Mouse (Mus musculus): ENCODE measurements around the gene Ppfibp2. TPM values are rescaled to one million over a fixed set of nuclear protein-coding genes. Genes with fewer than 3 reads are reported as not detected.
A peak's percentile ranks its signal among the peaks of the same experiment; 100 is the strongest.

Ppfibp2 gene
- polyA plus RNA-seq, 1 experiment from 2014 or later = 7.7 TPM

DNA sequence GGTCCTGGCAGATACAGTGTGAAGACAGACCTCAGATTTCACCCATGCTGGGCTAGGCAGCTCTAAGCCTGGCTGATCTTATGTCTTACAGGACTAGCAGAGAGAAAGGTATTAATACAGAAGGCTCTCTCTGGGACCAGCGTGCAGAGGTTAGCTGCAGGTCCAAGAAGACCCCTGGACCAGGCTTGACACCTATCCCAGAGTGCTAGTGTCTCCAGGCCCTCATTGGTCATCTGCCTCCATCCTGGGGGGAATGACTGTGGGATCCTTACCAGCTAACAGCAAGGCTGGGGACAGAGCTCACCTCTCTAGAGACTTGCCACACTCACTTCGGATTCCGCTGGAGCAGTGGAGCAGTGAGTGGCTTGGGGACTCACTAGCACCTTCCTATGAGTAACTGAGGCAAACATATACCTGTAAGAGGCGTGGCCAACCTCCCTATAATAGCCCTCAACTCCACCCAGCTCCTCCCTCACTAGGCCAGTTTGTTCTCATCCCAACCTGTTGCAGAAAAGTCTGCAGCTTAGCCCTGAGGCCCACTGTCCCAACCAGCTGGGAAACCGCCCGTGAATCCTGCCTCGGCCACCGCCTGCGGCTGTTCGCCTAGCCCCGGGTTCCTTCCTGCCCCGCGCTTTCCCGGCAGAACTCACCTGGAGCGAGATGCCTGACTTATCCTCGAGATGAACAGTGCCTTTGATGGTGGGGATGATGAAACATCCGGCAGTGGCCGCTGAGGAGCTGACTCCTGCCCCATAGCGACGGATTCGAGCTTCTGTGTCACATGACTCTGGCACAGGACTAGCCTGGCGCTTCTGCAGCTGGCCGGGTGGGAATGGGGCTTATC lies 162.5 kb downstream of the Ppfibp2 start, which contains the start of gene Cyb5r2:
Gene Cyb5r2 (minus strand): TSS at position 725 of the 844 bp plus-strand sequence.
- 11% methylated on average over 23 of the region's 23 CpGs for WGBS (ENCODE audit: insufficient replicate concordance)
- no peaks in the 10 kb centered on the region for H3K9me3 ChIP-seq (ENCODE audit: low read length)
- peak; percentile 65 for ATAC-seq
- H3K4me2 ChIP-seq (ENCODE audit: low read depth, low read length) = no peak within 1 kb of the TSS
- H3K4me3 ChIP-seq (ENCODE audit: low read depth, low read length) = no peak within 1 kb of the TSS
- H3K27ac ChIP-seq (ENCODE audit: low read depth) = no peak within 1 kb of the TSS
- no peaks in the 10 kb centered on the region for H3K36me3 ChIP-seq (replicated peaks; ENCODE audit: insufficient read depth, low read length)
- no peak for TF ChIP-seq CTCF (IDR thresholded peaks at IDR 0.05; ENCODE audit: low read depth)
- no peak for TF ChIP-seq EP300 (IDR thresholded peaks at IDR 0.05; ENCODE audit: low read depth)
- no peak for DNase-seq
- H3K27me3 ChIP-seq (ENCODE audit: insufficient read depth, low read length) = no peaks in the 10 kb centered on the region
- H3K4me1 ChIP-seq (ENCODE audit: insufficient read depth) = no peaks in the 10 kb centered on the region
- no peak within 1 kb of the TSS for H3K9ac ChIP-seq (replicated peaks)

DNA sequence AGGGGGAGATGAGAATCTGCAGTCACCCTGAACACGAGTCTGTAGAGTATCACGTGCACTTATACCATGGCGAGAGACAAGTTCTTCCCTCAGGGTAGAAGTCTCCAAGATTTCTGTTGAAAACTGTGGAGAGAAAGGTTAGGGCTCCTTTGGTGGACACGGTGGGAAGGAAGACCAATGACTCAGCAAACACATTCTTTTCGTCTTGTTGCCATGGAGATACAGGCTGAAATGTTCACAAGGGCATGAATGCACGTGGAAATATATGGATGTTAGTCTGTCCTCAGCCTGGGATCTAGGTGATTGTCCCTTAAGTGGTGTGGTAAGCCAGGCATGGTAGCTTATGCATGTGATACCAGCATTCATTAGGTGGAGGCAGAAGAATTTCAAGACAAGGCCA lies 175.8 kb downstream of the Ppfibp2 start:
- H3K4me2 ChIP-seq (ENCODE audit: low read depth, low read length) = no peak overlapping the region
- no peak for DNase-seq
- H3K9ac ChIP-seq (replicated peaks) = no peak overlapping the region
- no peaks in the 10 kb centered on the region for H3K36me3 ChIP-seq (replicated peaks; ENCODE audit: insufficient read depth, low read length)
- no peaks in the 10 kb centered on the region for H3K4me1 ChIP-seq (ENCODE audit: insufficient read depth)
- H3K4me3 ChIP-seq (ENCODE audit: low read depth, low read length) = no peak overlapping the region
- ATAC-seq = no peak
- TF ChIP-seq CTCF (IDR thresholded peaks at IDR 0.05; ENCODE audit: low read depth) (no peak), EP300 (IDR thresholded peaks at IDR 0.05; ENCODE audit: low read depth) (no peak)
- 55% methylated on average over 6 of the region's 6 CpGs for WGBS (ENCODE audit: insufficient replicate concordance)
- no peaks in the 10 kb centered on the region for H3K27me3 ChIP-seq (ENCODE audit: insufficient read depth, low read length)
- H3K27ac ChIP-seq (ENCODE audit: low read depth) = no peak overlapping the region
- no peaks in the 10 kb centered on the region for H3K9me3 ChIP-seq (ENCODE audit: low read length)

DNA sequence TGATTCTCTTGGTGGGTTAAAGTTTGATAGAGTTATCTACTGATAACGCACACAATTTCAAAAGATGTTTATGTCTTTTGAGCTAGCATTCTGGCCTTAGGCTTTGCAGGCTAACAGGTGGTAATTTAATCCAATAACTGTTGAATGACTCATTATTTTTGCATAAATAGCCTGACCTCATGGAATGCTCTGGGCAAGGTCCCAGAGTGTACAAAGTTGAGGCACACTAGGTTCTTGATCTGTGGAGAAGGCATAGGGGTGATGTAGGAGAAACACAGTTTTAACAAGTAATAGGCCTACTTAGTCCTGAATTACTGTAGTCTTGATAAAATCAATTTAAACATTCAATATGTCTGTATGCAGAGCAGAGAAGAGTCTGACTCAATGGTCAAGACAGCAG lies 183.2 kb downstream of the Ppfibp2 start:
- H3K27ac ChIP-seq (ENCODE audit: low read depth) = no peak overlapping the region
- ATAC-seq = no peak
- H3K9ac ChIP-seq (replicated peaks) = no peak overlapping the region
- TF ChIP-seq CTCF (IDR thresholded peaks at IDR 0.05; ENCODE audit: low read depth) (no peak), EP300 (IDR thresholded peaks at IDR 0.05; ENCODE audit: low read depth) (no peak)
- no peaks in the 10 kb centered on the region for H3K9me3 ChIP-seq (ENCODE audit: low read length)
- no peaks in the 10 kb centered on the region for H3K4me1 ChIP-seq (ENCODE audit: insufficient read depth)
- no peak overlapping the region for H3K4me2 ChIP-seq (ENCODE audit: low read depth, low read length)
- H3K4me3 ChIP-seq (ENCODE audit: low read depth, low read length) = no peak overlapping the region
- no peaks in the 10 kb centered on the region for H3K27me3 ChIP-seq (ENCODE audit: insufficient read depth, low read length)
- 48% methylated on average over 1 of the region's 1 CpGs for WGBS (ENCODE audit: insufficient replicate concordance)
- no peaks in the 10 kb centered on the region for H3K36me3 ChIP-seq (replicated peaks; ENCODE audit: insufficient read depth, low read length)
- no peak for DNase-seq

DNA sequence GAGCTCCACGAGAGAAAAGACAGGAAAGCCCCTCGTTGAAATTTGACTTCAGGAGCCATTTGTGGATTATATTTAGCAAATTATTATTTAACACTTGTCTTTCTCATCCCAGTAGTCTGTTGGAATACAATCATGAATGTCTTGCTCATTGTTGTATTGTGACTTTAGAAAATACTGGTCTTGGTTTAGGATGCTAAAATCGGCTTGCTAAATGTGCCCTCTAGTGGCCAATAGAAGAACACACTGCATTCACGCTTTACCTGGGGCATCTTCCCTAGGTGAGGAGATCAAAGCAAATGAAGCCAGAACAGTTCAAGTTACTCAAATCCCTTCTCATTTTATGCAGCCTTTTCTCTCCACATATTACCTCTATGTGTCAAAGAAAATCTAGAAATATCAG lies 184.6 kb downstream of the Ppfibp2 start:
- H3K36me3 ChIP-seq (replicated peaks; ENCODE audit: insufficient read depth, low read length) = no peaks in the 10 kb centered on the region
- H3K9me3 ChIP-seq (ENCODE audit: low read length) = no peaks in the 10 kb centered on the region
- no peaks in the 10 kb centered on the region for H3K4me1 ChIP-seq (ENCODE audit: insufficient read depth)
- DNase-seq (no peak), ATAC-seq (no peak)
- no peaks in the 10 kb centered on the region for H3K27me3 ChIP-seq (ENCODE audit: insufficient read depth, low read length)
- H3K4me2 ChIP-seq (ENCODE audit: low read depth, low read length) = no peak overlapping the region
- 34% methylated on average over 4 of the region's 4 CpGs for WGBS (ENCODE audit: insufficient replicate concordance)
- no peak overlapping the region for H3K4me3 ChIP-seq (ENCODE audit: low read depth, low read length)
- no peak overlapping the region for H3K27ac ChIP-seq (ENCODE audit: low read depth)
- TF ChIP-seq CTCF (IDR thresholded peaks at IDR 0.05; ENCODE audit: low read depth) (peak; percentile 72), EP300 (IDR thresholded peaks at IDR 0.05; ENCODE audit: low read depth) (no peak)
- no peak overlapping the region for H3K9ac ChIP-seq (replicated peaks)

DNA sequence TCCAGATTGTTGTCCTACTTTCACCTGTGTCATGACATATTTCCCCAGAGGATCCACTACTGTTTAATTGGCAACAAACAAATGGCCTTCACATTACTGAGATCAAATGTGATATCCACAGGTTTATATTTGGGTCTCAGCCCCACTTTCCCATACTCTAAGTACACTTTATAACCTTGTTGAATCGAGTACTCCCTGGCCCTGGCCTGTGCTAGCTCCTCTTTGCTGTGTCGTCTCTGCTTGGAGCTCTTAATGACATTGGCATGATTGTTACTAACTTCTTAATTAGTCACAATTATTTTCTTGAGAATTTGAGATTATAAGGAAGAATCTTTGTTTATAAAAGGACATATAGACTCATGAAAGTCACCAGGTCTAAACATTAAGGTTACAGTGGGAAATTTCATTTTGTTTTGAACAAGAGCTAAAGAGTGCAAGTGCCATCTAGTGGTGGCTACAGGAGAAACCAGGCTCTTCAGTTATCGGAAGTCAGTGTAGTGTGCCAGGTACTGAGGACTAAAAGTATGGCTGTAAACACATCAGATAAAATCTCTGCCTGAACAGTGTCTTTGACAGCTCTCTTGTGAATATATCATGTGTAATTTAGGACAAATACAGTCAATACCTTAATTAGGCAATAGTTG lies 193.1 kb downstream of the Ppfibp2 start:
- WGBS (ENCODE audit: insufficient replicate concordance) = 57% methylated on average over 3 of the region's 3 CpGs
- ATAC-seq = no peak
- TF ChIP-seq CTCF (IDR thresholded peaks at IDR 0.05; ENCODE audit: low read depth) (peak; percentile 65), EP300 (IDR thresholded peaks at IDR 0.05; ENCODE audit: low read depth) (no peak)
- Histone ChIP-seq H3K36me3 (replicated peaks; ENCODE audit: insufficient read depth, low read length) (no peaks in the 10 kb centered on the region), H3K27me3 (ENCODE audit: insufficient read depth, low read length) (no peaks in the 10 kb centered on the region), H3K9me3 (ENCODE audit: low read length) (no peaks in the 10 kb centered on the region), H3K4me2 (ENCODE audit: low read depth, low read length) (no peak overlapping the region), H3K9ac (replicated peaks) (no peak overlapping the region), H3K27ac (ENCODE audit: low read depth) (no peak overlapping the region), H3K4me1 (ENCODE audit: insufficient read depth) (no peaks in the 10 kb centered on the region), H3K4me3 (ENCODE audit: low read depth, low read length) (no peak overlapping the region)
- DNase-seq = no peak

DNA sequence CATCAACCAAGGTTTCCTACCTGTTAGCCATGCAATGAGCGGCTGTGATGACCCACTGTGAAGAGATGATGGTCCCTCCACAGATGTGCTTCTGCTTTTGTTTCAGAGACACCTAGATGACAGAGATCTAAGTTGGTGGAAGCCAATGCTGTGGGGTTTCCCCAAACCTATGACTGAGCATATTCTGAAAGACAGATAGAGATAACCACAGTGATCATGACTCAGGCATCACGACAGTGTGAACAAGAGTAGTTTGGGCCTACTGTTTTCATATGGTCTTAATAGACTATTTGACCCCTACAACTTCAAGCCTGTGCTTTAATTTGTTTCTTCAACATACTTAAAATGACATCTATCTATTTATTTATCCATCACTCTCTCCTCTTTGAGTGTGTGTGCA lies 201.5 kb downstream of the Ppfibp2 start:
- TF ChIP-seq EP300 (IDR thresholded peaks at IDR 0.05; ENCODE audit: low read depth) = no peak
- TF ChIP-seq CTCF (IDR thresholded peaks at IDR 0.05; ENCODE audit: low read depth) = no peak
- H3K27ac ChIP-seq (ENCODE audit: low read depth) = no peak overlapping the region
- no peak overlapping the region for H3K4me3 ChIP-seq (ENCODE audit: low read depth, low read length)
- no peaks in the 10 kb centered on the region for H3K4me1 ChIP-seq (ENCODE audit: insufficient read depth)
- no peak overlapping the region for H3K9ac ChIP-seq (replicated peaks)
- 65% methylated on average over 2 of the region's 2 CpGs for WGBS (ENCODE audit: insufficient replicate concordance)
- no peak overlapping the region for H3K4me2 ChIP-seq (ENCODE audit: low read depth, low read length)
- ATAC-seq (no peak), DNase-seq (no peak)
- no peaks in the 10 kb centered on the region for H3K36me3 ChIP-seq (replicated peaks; ENCODE audit: insufficient read depth, low read length)
- H3K9me3 ChIP-seq (ENCODE audit: low read length) = no peaks in the 10 kb centered on the region
- no peaks in the 10 kb centered on the region for H3K27me3 ChIP-seq (ENCODE audit: insufficient read depth, low read length)

Other genes starting within 250 kb of the Ppfibp2 start
- gene Syt9, start 224.5 kb upstream of the Ppfibp2 start, polyA plus RNA-seq (2015; fragmentation: Nextera tagmentation; extraction: Ambion mirVana) = 0.13 and 0.23 TPM in 2 replicates
- gene Olfml1, start 27.8 kb upstream of the Ppfibp2 start, polyA plus RNA-seq (2015; fragmentation: Nextera tagmentation; extraction: Ambion mirVana) = 1.5 and 1.6 TPM in 2 replicates
- gene 5330417H12Rik, start 30.0 kb downstream of the Ppfibp2 start, polyA plus RNA-seq (2015; fragmentation: Nextera tagmentation; extraction: Ambion mirVana) = 0.08 TPM in 1 of 2 replicates, not detected in the other
- gene Cyb5r2, start 162.8 kb downstream of the Ppfibp2 start, polyA plus RNA-seq (2015; fragmentation: Nextera tagmentation; extraction: Ambion mirVana) = 0.11 and 0.12 TPM in 2 replicates
- gene Ovch2, start 206.0 kb downstream of the Ppfibp2 start, polyA plus RNA-seq (2015; fragmentation: Nextera tagmentation; extraction: Ambion mirVana) = not detected in 2 replicates
- gene Olfr467, start 217.1 kb downstream of the Ppfibp2 start, polyA plus RNA-seq (2015; fragmentation: Nextera tagmentation; extraction: Ambion mirVana) = not detected in 2 replicates
- gene Olfr469, start 230.3 kb downstream of the Ppfibp2 start, polyA plus RNA-seq (2015; fragmentation: Nextera tagmentation; extraction: Ambion mirVana) = not detected in 2 replicates